Mouse (Mus musculus): Measurements from ENCODE around the gene Gzmk.

Gzmk gene

GRCm38 (mm10) chr13:113203146-113203545 lies 22.6 kb downstream of the Gzmk start:
- CTCF ChIA-PET = no interaction called here

GRCm38 (mm10) chr13:113202184-113202583 lies 23.5 kb downstream of the Gzmk start:
- CTCF ChIA-PET = no interaction called here

GRCm38 (mm10) chr13:113201631-113202030 lies 24.1 kb downstream of the Gzmk start:
- CTCF ChIA-PET = no interaction called here

GRCm38 (mm10) chr13:113200726-113201125 lies 25.0 kb downstream of the Gzmk start:
- CTCF ChIA-PET = no interaction called here

GRCm38 (mm10) chr13:113199331-113199730 lies 26.4 kb downstream of the Gzmk start:
- CTCF ChIA-PET = no interaction called here

GRCm38 (mm10) chr13:113197872-113198502 lies 27.7 kb downstream of the Gzmk start:
- CTCF ChIA-PET = no interaction called here

GRCm38 (mm10) chr13:113196808-113197674 lies 28.7 kb downstream of the Gzmk start:
- CTCF ChIA-PET = no interaction called here

- CTCF ChIA-PET = no interaction called here
Observed at GRCm38 (mm10) chr13:113183720-113184119, 42.0 kb downstream of the Gzmk start.

GRCm38 (mm10) chr13:113183310-113183709 lies 42.4 kb downstream of the Gzmk start:
- CTCF ChIA-PET = no interaction called here

- CTCF ChIA-PET = no interaction called here
Observed at GRCm38 (mm10) chr13:113174162-113174561, 51.5 kb downstream of the Gzmk start.

GRCm38 (mm10) chr13:113170256-113170655 lies 55.5 kb downstream of the Gzmk start:
- CTCF ChIA-PET = no interaction called here

GRCm38 (mm10) chr13:113168018-113168534 lies 57.6 kb downstream of the Gzmk start:
- CTCF ChIA-PET = no interaction called here

GRCm38 (mm10) chr13:113164252-113165005 lies 61.3 kb downstream of the Gzmk start:
- CTCF ChIA-PET = no interaction called here

- CTCF ChIA-PET = no interaction called here
Observed at GRCm38 (mm10) chr13:113151556-113151955, 74.2 kb downstream of the Gzmk start.

GRCm38 (mm10) chr13:113139597-113139996 lies 86.1 kb downstream of the Gzmk start:
- CTCF ChIA-PET = no interaction called here

GRCm38 (mm10) chr13:113129974-113130373 lies 95.7 kb downstream of the Gzmk start:
- CTCF ChIA-PET = no interaction called here
